Mouse (Mus musculus) embryonic stem cell, embryonic (primary cell): ENCODE measurements around the gene Pml.

Experiments used
- CTCF ChIA-PET, 4 experiments: fragments of 300-600 bp in 2 of 4; fragments of 350-600 bp in 2 of 4; sonication (Branson Sonifier 250); formaldehyde crosslinking; loops; one replicate each; lab custom pipeline; 2022; ENCODE audit warnings: inconsistent platforms in 2 of 4; lab: Charles Lee
- POLR2A ChIA-PET, 4 experiments: fragments of 300-600 bp in 2 of 4; fragments of 350-600 bp in 2 of 4; sonication (Branson Sonifier 250); formaldehyde crosslinking; loops; one replicate each; lab custom pipeline; 2022; ENCODE audit warnings: antibody characterized with exemption in 4 of 4, inconsistent platforms in 1 of 4; lab: Charles Lee

Pml gene

DNA sequence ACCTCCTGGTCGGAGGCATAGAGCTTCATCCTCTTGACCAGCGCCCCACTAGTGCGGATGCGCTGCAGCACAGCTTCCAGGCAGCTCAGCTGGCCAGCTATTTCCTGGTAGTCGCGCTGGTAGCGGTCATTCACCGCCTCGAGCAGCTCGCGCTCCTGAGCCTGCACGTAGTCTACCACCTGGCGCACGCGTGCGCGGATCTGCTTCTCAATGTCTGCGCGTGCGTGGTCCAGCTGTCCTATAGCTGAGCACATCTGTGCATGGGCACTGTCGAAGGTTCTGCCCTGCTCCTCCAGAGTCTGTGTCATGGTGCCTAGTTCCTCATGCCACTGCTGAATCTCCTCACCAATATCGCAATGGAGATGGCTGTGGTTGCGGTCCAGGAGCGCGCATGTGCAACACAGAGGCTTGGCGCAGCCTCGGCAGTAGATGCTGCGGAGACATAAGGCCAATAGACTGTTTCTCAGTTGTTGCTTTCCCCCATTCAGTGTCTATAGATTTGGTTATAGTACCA is 15.0 kb downstream of the Pml start:
- ChIA-PET POLR2A (interaction anchor here (0.6 to 9.3 kb wide), 34 partner anchors 8 to 398 kb away, joined by 3 to 126 read pairs (median 4); partner anchors contain the start of genes Pml (in 2 of the 4), Arid3b (in 1 of the 4), Cyp11a1 (in 1 of the 4) and Nptn (in 1 of the 4)), CTCF (interaction anchor here in 3 of 4 experiments (0.6 to 5.2 kb wide), 19 partner anchors 8 to 490 kb away, joined by 3 to 38 read pairs (median 5); partner anchors contain the start of genes Islr (in 1 of the 3), Islr2 (in 1 of the 3), Pml (in 1 of the 3) and Stoml1 (in 1 of the 3))

GRCm38 (mm10) chr9:58232374-58232773 is 17.2 kb downstream of the Pml start:
- CTCF ChIA-PET, result interaction anchor here (0.6 to 5.2 kb wide), 10 partner anchors 9 to 1073 kb away, joined by 3 to 38 read pairs (median 4); partner anchors contain the start of gene Stoml1 (in 1 of the 4)

GRCm38 (mm10) chr9:58231746-58232145 is 17.8 kb downstream of the Pml start:
- POLR2A ChIA-PET, result interaction anchor here in 3 of 4 experiments (0.5 to 9.3 kb wide), 15 partner anchors 9 to 329 kb away, joined by 3 to 126 read pairs (median 5); partner anchors contain the start of genes Islr (in 1 of the 3) and Islr2 (in 1 of the 3)
- CTCF ChIA-PET, result interaction anchor here in 1 of 4 experiments (0.9 to 5.2 kb wide), 4 partner anchors 9 to 193 kb away, joined by 3 to 38 read pairs (median 6); no protein-coding TSS in a partner anchor

More at GRCm38 (mm10) chr9:58232374-58232773, 17.2 kb downstream of the Pml start:
- POLR2A ChIA-PET, result interaction anchor here in 3 of 4 experiments (0.5 to 9.3 kb wide), 17 partner anchors 8 to 330 kb away, joined by 3 to 126 read pairs (median 5); partner anchors contain the start of genes Islr (in 1 of the 3), Islr2 (in 1 of the 3) and Pml (in 1 of the 3)

- POLR2A ChIA-PET, result interaction anchor here in 3 of 4 experiments (0.8 to 9.3 kb wide), 8 partner anchors 11 to 52 kb away, joined by 3 to 126 read pairs (median 8); no protein-coding TSS in a partner anchor
- CTCF ChIA-PET, result interaction anchor here in 2 of 4 experiments (0.6 to 1.5 kb wide), 5 partner anchors 9 to 392 kb away, joined by 3 to 7 read pairs (median 3); partner anchors contain the start of genes Arid3b (in 1 of the 2), Islr (in 1 of the 2), Islr2 (in 1 of the 2) and Pml (in 1 of the 2)
These were observed 20.7 kb downstream of the Pml start for GRCm38 (mm10) chr9:58228777-58229466.

DNA sequence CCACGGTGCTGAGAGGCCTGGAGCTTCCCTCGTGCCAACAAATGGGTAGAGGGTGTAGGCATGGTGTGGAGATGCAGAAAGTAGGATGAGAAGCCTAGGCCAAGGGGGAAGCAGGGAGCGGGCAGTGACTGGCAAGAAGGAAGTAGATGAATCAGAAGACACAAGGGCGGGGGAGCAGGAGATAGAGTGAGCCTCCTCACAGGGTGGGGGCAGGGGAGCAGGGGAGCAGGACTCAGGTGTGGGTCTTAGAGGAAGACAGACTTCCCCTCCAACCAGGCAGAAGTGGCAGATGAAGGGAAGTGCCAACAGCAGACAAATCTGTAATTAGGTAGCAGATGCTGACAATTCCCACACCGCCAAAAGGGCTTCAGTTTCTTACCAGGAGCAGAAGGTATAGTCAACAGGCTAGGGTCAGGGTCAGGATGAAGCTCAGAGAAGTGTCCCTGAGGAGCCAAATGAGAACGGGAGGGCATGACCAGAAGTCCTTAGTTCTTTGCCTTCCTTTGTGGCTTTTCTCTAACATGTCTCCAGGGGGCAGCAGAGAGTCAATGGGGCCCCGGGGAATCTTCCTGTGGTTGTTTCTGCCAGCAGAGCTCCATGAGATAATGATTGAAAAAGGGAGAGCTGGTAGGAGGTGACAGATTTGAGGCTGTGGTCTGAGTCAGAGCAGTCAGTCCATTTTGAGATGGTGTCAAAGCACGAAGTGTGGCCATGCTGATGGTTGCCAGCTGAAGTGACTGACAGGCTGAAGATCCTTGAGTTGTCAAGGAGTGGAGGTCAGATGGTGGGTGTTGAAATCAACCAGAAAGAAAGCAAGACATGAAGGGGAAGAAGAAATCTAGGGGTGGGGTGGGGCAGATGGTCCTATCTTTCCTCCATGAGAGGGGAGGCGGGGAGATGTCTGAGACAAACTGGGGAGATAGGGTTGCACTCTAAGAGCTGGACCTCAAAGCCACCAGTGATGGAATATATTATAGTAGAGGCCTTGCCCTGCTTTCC is 23.4 kb downstream of the Pml start:
- POLR2A ChIA-PET, result interaction anchor here (0.5 to 3.6 kb wide), 26 partner anchors 8 to 202 kb away, joined by 3 to 19 read pairs (median 4); partner anchors contain the start of genes Pml (in 2 of the 4) and Stoml1 (in 1 of the 4)
- CTCF ChIA-PET, result interaction anchor here (0.5 to 4.3 kb wide), 46 partner anchors 8 to 912 kb away, joined by 3 to 25 read pairs (median 4); partner anchors contain the start of genes Pml (in 3 of the 4) and Stoml1 (in 1 of the 4)

DNA sequence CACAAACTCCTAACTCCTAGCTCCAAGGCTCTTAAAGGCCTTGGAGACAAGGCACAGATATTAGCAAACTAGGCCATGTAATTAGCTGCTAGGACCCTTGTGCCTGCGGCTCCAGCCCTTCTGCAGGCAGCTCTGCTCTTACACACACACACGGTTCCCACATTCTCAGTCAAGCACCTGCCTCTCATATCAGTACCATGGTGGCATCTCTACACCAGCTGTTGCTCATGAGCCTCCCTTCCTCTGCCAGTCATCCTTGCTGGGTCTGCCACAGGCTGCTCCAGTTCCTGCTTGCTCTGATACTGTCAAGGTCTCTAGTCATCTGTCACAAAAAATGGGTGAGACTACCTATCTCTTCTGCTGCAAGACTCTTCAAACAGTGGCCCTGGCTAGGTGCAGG is 25.2 kb downstream of the Pml start:
- CTCF ChIA-PET, result interaction anchor here in 2 of 4 experiments (0.6 to 4.3 kb wide), 7 partner anchors 7 to 186 kb away, joined by 3 to 25 read pairs (median 4); no protein-coding TSS in a partner anchor

GRCm38 (mm10) chr9:58220218-58220903 is 29.2 kb downstream of the Pml start:
- ChIA-PET CTCF (interaction anchor here (0.5 to 8.0 kb wide), 63 partner anchors 8 to 1305 kb away, joined by 3 to 68 read pairs (median 4); partner anchors contain the start of genes Islr (in 4 of the 4), Islr2 (in 4 of the 4), Pml (in 3 of the 4) and Stoml1 (in 2 of the 4)), POLR2A (interaction anchor here (0.6 to 9.9 kb wide), 40 partner anchors 10 to 1270 kb away, joined by 3 to 125 read pairs (median 5); partner anchors contain the start of genes Islr (in 2 of the 4), Islr2 (in 2 of the 4), Pml (in 2 of the 4) and Sema7a (in 1 of the 4))

More for the DNA sequence above, 25.2 kb downstream of the Pml start:
- POLR2A ChIA-PET, result interaction anchor here in 3 of 4 experiments (0.6 to 3.6 kb wide), 12 partner anchors 9 to 1066 kb away, joined by 3 to 28 read pairs (median 5); partner anchors contain the start of genes Pml (in 2 of the 3) and Commd4 (in 1 of the 3)

GRCm38 (mm10) chr9:58218539-58218938 is 31.0 kb downstream of the Pml start:
- POLR2A ChIA-PET, result interaction anchor here in 3 of 4 experiments (0.6 to 9.9 kb wide), 24 partner anchors 9 to 237 kb away, joined by 3 to 125 read pairs (median 5); partner anchors contain the start of genes Islr (in 1 of the 3), Islr2 (in 1 of the 3), Loxl1 (in 1 of the 3) and Pml (in 1 of the 3)
- CTCF ChIA-PET, result interaction anchor here in 3 of 4 experiments (0.6 to 8.0 kb wide), 9 partner anchors 12 to 362 kb away, joined by 3 to 68 read pairs (median 4); partner anchors contain the start of genes Islr (in 2 of the 3) and Islr2 (in 2 of the 3)

GRCm38 (mm10) chr9:58216402-58216801 is 33.2 kb downstream of the Pml start:
- POLR2A ChIA-PET, result interaction anchor here (0.6 to 9.9 kb wide), 56 partner anchors 10 to 380 kb away, joined by 3 to 125 read pairs (median 6); partner anchors contain the start of genes Islr (in 3 of the 4), Islr2 (in 3 of the 4), Arid3b (in 1 of the 4) and Nptn (in 1 of the 4)
- CTCF ChIA-PET, result interaction anchor here (0.6 to 8.0 kb wide), 65 partner anchors 9 to 436 kb away, joined by 3 to 68 read pairs (median 4); partner anchors contain the start of genes Islr (in 4 of the 4), Islr2 (in 4 of the 4), Pml (in 2 of the 4) and Stoml1 (in 1 of the 4)

GRCm38 (mm10) chr9:58214519-58215180 is 34.9 kb downstream of the Pml start:
- CTCF ChIA-PET, result interaction anchor here (0.6 to 8.0 kb wide), 15 partner anchors 10 to 279 kb away, joined by 3 to 68 read pairs (median 5); partner anchors contain the start of genes Islr (in 4 of the 4) and Islr2 (in 4 of the 4)
- POLR2A ChIA-PET, result interaction anchor here (0.6 to 9.9 kb wide), 35 partner anchors 8 to 704 kb away, joined by 3 to 125 read pairs (median 6); partner anchors contain the start of genes Islr (in 2 of the 4), Islr2 (in 2 of the 4) and Pml (in 1 of the 4)

DNA sequence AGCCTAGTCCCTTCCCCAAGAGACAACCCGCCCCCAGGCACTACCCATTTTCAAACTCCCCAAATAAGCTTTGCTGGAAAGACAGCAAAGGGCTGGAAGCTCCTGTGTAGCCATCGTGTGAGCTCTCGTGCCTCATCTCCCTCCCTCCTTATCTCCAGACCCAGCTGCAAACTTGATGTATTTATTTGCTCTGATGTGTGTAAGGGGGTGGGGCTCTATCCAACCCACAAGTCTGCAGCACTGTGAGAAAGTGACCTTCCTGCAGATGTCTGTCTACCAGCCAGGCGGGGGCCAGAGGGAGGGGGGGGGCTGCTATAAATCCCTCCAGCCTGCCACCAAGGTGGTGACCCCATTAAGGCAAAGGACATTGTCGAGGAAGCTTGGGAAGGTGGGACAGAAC is 35.7 kb downstream of the Pml start:
- ChIA-PET CTCF (interaction anchor here in 3 of 4 experiments (0.6 to 8.0 kb wide), 11 partner anchors 9 to 278 kb away, joined by 3 to 68 read pairs (median 5); partner anchors contain the start of genes Islr (in 3 of the 3) and Islr2 (in 3 of the 3)), POLR2A (interaction anchor here (0.6 to 9.9 kb wide), 26 partner anchors 9 to 413 kb away, joined by 3 to 125 read pairs (median 5); partner anchors contain the start of genes Islr (in 2 of the 4), Islr2 (in 2 of the 4) and Pml (in 1 of the 4))

- ChIA-PET CTCF (interaction anchor here in 3 of 4 experiments (0.6 to 8.0 kb wide), 9 partner anchors 9 to 278 kb away, joined by 3 to 68 read pairs (median 7); partner anchors contain the start of genes Islr (in 3 of the 3) and Islr2 (in 3 of the 3)), POLR2A (interaction anchor here (0.6 to 9.9 kb wide), 20 partner anchors 8 to 413 kb away, joined by 3 to 125 read pairs (median 6); partner anchors contain the start of genes Islr (in 3 of the 4) and Islr2 (in 3 of the 4))
These were observed 36.2 kb downstream of the Pml start for GRCm38 (mm10) chr9:58213377-58213776.

DNA sequence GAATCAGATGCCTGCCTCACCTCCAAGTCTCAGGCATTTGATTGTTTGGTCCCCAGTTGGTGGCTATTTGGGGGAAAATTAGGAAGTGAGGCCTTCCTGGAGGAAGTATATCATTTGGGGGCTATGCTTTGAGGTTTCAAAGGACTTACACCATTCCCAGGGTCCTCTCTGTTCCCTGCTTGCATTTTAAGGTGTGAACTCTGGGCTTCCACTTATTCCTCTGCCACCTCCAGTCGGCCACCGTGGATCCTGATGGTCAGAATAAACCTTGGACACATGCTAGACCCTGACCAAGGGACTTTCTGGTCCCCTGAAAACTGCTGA is 39.3 kb downstream of the Pml start:
- CTCF ChIA-PET, result interaction anchor here (0.6 to 2.5 kb wide), 21 partner anchors 10 to 649 kb away, joined by 3 to 19 read pairs (median 4); partner anchors contain the start of genes Pml (in 1 of the 4) and Ubl7 (in 1 of the 4)
- POLR2A ChIA-PET, result interaction anchor here (0.5 to 10.5 kb wide), 35 partner anchors 6 to 1104 kb away, joined by 3 to 125 read pairs (median 4); partner anchors contain the start of genes Arid3b (in 1 of the 4) and Sema7a (in 1 of the 4)
